Mouse (Mus musculus) stomach, postnatal 0 days (tissue): ENCODE results near the gene Timmdc1. TPM values are rescaled to one million over a fixed set of nuclear protein-coding genes. Genes with fewer than 3 reads are reported as not detected.

ENCODE experiments used
- ATAC-seq: fragments of 200-750 bp; cut with Nextera tagmentation; 2 replicates; pipeline ENCODE4 v1.8.0; 2017; ENCODE audit not compliant: low FRiP score, low TSS enrichment
- DNase-seq: peaks from one replicate; pipeline ENCODE4 v3.0.0-alpha.2; 2016; ENCODE audit warnings: low spot score
- H3K27ac ChIP-seq: fragments of 300-500 bp; sonication (generic); replicated peaks from 2 replicates; pipeline ENCODE4 v1.5.1; 2014; ENCODE audit warnings: mild to moderate bottlenecking, control low read depth
- H3K27me3 ChIP-seq: fragments of 300-500 bp; sonication (generic); 2 replicates; pipeline ENCODE4 v1.6.1; 2014; ENCODE audit warnings: low read length; ENCODE audit not compliant: control insufficient read depth, insufficient read depth
- H3K36me3 ChIP-seq: fragments of 300-500 bp; sonication (generic); 2 replicates; pipeline ENCODE4 v1.6.1; 2014; ENCODE audit warnings: low read length, mixed read lengths; ENCODE audit not compliant: control insufficient read depth, insufficient read depth
- H3K4me1 ChIP-seq: fragments of 300-500 bp; sonication (generic); replicated peaks from 2 replicates; pipeline ENCODE4 v1.6.1; 2014; ENCODE audit warnings: antibody characterized with exemption; ENCODE audit not compliant: control insufficient read depth, insufficient read depth
- H3K4me2 ChIP-seq: fragments of 300-500 bp; sonication (generic); replicated peaks from 2 replicates; pipeline ENCODE4 v1.6.1; 2014; ENCODE audit warnings: low read depth, mild to moderate bottlenecking, control low read depth, moderate library complexity
- H3K4me3 ChIP-seq: fragments of 300-500 bp; sonication (generic); 2 replicates; pipeline ENCODE4 v1.5.1; 2014; ENCODE audit warnings: low read depth, low read length, control low read depth
- H3K9ac ChIP-seq: fragments of 300-500 bp; sonication (generic); 2 replicates; pipeline ENCODE4 v1.6.1; 2014; ENCODE audit warnings: mild to moderate bottlenecking, low read length, control low read depth, mixed read lengths
- H3K9me3 ChIP-seq: fragments of 300-500 bp; sonication (generic); 2 replicates; pipeline ENCODE4 v1.6.1; 2016; ENCODE audit warnings: low read length; ENCODE audit not compliant: control insufficient read depth
- CTCF ChIP-seq: IDR thresholded peaks from 2 replicates; pipeline ENCODE4 v1.5.1; 2016; ENCODE audit warnings: antibody characterized with exemption, low read depth, mild to moderate bottlenecking, moderate library complexity
- EP300 ChIP-seq: optimal IDR thresholded peaks from 2 replicates; pipeline ENCODE3; 2016; ENCODE audit warnings: antibody characterized with exemption
- WGBS: fragments of 180-500 bp; shearing (Covaris S2); extraction: QIAGEN DNeasy Blood & Tissue Kit; methylation state at CpG from one replicate; pipeline ENCODE4 v1.1.7; 2014; 5-methylcytosine and 5-hydroxymethylcytosine counted together
- polyA plus RNA-seq: library from polyadenylated mRNA; unstranded; fragments of >200 nt; fragmentation: Nextera tagmentation; extraction: Ambion mirVana; gene quantifications from 2 replicates; pipeline ENCODE4 v1.2.1, GENCODE M21; 2015

The Timmdc1 gene
- polyA plus RNA-seq, 1 experiment from 2014 or later: 15.5 TPM

DNA sequence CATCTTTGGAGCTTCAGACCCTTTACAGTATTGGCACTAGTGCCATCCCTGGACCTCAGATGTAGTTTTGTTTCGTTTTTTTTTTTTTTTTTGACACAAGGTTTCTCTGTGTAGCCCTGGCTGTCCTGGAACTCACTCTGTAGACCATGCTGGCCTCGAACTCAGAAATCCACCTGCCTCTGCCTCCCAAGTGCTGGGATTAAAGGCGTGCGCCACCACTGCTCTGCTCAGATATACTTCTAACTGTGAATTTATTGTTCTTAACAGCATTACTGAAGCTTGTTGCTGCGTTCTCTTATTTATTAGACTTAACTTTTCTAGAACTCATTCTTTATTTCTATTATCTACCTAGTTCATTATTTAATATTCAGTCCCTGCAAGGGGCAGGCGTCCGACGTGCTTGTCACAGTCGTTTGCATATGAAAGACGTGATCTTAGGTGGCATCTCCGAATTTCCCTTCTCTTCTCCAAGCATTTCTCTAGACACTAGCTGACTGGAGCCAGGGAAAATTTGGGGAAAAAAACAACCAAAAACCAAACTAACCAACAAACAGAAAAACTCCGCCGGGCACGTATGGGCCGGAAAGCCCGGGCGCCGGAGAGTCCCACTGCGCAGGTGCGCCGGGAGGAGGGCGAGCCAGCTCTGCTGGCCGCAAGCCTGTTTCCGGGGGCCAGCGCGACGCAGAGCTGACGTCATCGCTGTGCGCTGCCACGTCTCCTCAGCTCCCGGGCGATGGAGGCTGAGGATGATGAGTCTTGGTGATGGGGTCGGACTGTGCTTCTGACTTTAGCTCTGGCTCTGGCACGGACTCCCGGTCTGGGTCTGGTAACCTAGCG lies 39.9 kb upstream of the Timmdc1 start:
- H3K4me1 ChIP-seq: no peaks in the 10 kb centered on the region
- H3K4me2 ChIP-seq: peak overlapping the region; percentile 72
- peak; percentile 95 for DNase-seq
- 6% methylated on average over 37 of the region's 37 CpGs for WGBS
- H3K27ac ChIP-seq: peak overlapping the region; percentile 89
- no peak for TF ChIP-seq CTCF
- TF ChIP-seq EP300: no peak
- H3K36me3 ChIP-seq: no peaks in the 10 kb centered on the region; the same call in 1 of the 2 replicates
- peak overlapping the region; percentile 96 for H3K4me3 ChIP-seq
- H3K27me3 ChIP-seq: no peaks in the 10 kb centered on the region
- no peaks in the 10 kb centered on the region for H3K9me3 ChIP-seq
- H3K9ac ChIP-seq: peak overlapping the region; percentile 96
- ATAC-seq: peak; percentile 97

DNA sequence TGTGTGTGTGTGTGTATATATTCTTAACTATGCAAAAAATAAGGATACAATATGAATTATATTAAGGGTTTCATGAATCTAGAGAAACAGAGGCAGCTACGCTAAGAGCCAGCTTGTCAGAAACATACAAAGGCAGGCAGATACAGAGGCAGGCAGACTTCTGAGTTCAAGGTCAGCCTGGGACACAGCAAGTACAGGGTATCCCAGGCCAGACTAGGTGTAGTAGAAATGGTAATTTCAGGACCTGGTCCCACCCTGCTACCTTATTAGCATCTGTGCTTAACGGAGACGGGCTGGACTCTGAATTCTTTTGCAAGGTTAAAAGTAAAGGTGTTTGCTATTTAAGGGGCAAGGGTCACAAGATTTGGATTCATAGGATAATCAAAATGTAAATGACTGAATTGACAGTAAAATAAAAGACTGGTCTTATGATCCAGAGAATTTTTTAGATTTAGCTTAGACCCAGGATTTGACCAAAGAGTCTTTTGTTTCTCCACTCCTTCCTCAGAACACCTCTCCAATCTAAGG lies 35.8 kb upstream of the Timmdc1 start, which contains the start of gene Tmem39a:
Gene Tmem39a (plus strand): TSS at position 478 of the 528 bp plus-strand sequence.
- WGBS: 71% methylated on average over 3 of the region's 3 CpGs
- Histone ChIP-seq H3K27me3 (no peaks in the 10 kb centered on the region), H3K4me1 (no peaks in the 10 kb centered on the region), H3K4me2 (no peak within 1 kb of the TSS), H3K4me3 (no peak within 1 kb of the TSS), H3K36me3 (no peaks in the 10 kb centered on the region), H3K9me3 (no peaks in the 10 kb centered on the region), H3K27ac (no peak within 1 kb of the TSS), H3K9ac (no peak within 1 kb of the TSS)
- TF ChIP-seq CTCF (no peak), EP300 (no peak)
- ATAC-seq (no peak), DNase-seq (no peak)

DNA sequence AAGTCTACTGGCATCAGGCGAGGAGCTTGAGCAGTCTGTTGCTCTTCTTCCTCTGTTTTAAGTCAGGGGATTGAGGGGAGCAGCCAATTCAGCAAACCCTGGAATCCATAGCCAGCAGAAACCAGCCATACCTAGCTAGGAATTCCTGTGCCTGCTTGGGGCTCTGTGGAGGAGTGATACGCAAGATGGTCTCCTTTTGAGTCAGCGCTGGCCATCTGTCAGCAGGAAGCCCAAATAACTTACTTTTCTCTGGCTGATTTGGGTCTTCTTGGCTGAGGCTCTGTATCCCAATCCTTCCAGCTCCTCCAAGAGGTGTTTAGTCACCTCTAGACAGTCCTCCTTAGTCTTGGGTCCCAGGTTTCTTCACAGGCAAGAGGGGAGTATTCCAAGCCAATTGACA lies 33.5 kb upstream of the Timmdc1 start:
- DNase-seq (no peak), ATAC-seq (no peak)
- Histone ChIP-seq H3K4me2 (no peak overlapping the region), H3K4me1 (no peaks in the 10 kb centered on the region), H3K36me3 (no peaks in the 10 kb centered on the region), H3K27ac (no peak overlapping the region), H3K27me3 (no peaks in the 10 kb centered on the region), H3K9ac (no peak overlapping the region), H3K4me3 (no peak overlapping the region), H3K9me3 (no peaks in the 10 kb centered on the region)
- WGBS: 75% methylated on average over 3 of the region's 3 CpGs
- no peak for TF ChIP-seq EP300
- no peak for TF ChIP-seq CTCF

DNA sequence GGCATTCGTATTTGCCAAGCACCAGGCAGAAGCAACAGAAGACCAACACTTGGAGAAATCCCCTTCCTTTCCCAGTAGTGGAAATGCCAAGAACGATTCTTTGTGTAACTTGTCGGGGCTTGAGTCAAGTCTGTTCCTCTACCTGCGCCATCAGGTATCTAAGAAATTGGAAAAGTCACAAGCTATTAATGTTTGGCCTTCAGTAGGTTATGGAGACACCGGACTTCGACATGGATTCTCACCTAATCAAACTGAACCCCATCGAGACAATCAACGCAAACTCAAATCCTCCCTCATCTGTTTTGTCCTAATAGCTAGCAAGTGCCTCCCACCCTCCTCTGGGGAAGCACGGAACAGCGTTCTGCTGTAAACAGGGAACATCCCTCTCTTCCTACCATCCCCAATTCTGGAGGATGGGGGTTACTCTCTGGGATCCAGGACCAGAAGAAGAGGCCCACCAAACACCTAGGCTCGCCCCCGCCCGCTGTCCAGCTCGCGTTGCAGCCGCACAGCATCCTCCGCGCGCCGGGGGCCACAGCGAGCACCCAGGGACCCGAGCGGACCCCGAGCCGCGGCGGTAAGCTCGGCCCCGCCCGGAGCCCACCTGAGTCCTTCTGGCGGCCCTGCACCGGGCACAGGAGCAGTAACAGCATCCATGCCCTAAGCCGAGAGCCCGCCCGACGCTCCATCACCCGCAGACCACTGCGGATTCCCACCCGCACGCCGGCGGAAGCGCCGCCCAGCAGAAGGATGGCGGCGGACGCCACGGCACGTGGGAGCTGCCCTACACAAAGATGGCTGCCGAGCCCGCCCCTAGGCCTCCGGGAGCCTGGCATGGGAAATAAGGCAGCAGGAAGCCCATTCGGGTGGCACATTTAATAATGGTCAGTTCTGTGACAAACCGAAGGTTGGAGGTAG lies 27.3 kb upstream of the Timmdc1 start, which contains the start of gene Poglut1:
Gene Poglut1 (minus strand): TSS at position 780 of the 918 bp plus-strand sequence.
- WGBS: 2% methylated on average over 52 of the region's 54 CpGs
- peak within 1 kb of the TSS; percentile 98 for H3K4me2 ChIP-seq
- H3K9ac ChIP-seq: peak within 1 kb of the TSS; percentile 86
- H3K4me1 ChIP-seq: peaks cover 4% of the 10 kb centered on the region; the same call in 1 of the 2 replicates
- no peaks in the 10 kb centered on the region for H3K9me3 ChIP-seq
- no peaks in the 10 kb centered on the region; the same call in 1 of the 2 replicates for H3K36me3 ChIP-seq
- peak within 1 kb of the TSS; percentile 35; the same call in 1 of the 2 replicates for H3K27ac ChIP-seq
- no peaks in the 10 kb centered on the region for H3K27me3 ChIP-seq
- TF ChIP-seq CTCF (peak; percentile 8; the same call in 1 of the 2 replicates), EP300 (no peak)
- peak within 1 kb of the TSS; percentile 89 for H3K4me3 ChIP-seq
- peak; percentile 90 for ATAC-seq
- DNase-seq: peak; percentile 82

DNA sequence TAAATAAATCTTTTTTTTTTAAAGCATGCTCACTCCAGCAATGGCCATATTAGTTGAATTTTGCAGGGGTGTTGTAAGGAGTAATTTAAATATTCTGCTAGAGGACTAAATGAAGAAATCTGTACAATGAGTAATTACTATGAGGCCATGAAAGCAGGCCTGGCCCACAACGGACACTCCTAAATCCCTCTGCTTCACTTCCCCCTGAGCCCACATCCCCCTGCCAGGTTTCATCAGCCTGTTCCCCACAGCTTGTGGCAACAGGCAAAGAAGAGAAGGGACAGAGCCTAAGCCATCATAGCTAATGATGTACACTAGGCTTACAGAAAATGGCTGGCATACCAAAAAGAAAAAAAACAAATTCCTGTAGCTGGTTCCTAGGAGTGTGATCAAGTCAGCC lies 25.5 kb upstream of the Timmdc1 start:
- H3K27me3 ChIP-seq: no peaks in the 10 kb centered on the region
- 78% methylated on average over 1 of the region's 1 CpGs for whole genome bisulfite sequencing
- H3K36me3 ChIP-seq: no peaks in the 10 kb centered on the region; the same call in 1 of the 2 replicates
- H3K4me1 ChIP-seq: peaks cover 4% of the 10 kb centered on the region; the same call in 1 of the 2 replicates
- TF ChIP-seq EP300: no peak
- no peaks in the 10 kb centered on the region for H3K9me3 ChIP-seq
- H3K9ac ChIP-seq: no peak overlapping the region
- H3K4me3 ChIP-seq: no peak overlapping the region
- DNase-seq (no peak), ATAC-seq (no peak)
- no peak overlapping the region for H3K27ac ChIP-seq
- no peak overlapping the region for H3K4me2 ChIP-seq
